Mouse (Mus musculus) lung, adult 2 months (tissue): ENCODE measurements around the gene Dlgap1.

Experiments used
- CTCF ChIP-seq: fragments of 200-500 bp; IDR thresholded peaks from 2 replicates; pipeline ENCODE4 v1.5.1; 2011; ENCODE audit warnings: mild to moderate bottlenecking, low read length, control low read depth; ENCODE audit not compliant: insufficient read depth
- POLR2A ChIP-seq: fragments of 200-500 bp; IDR thresholded peaks from 2 replicates; pipeline ENCODE4 v1.6.1; 2011; ENCODE audit warnings: low read depth, mild to moderate bottlenecking, control low read depth, low read length, borderline replicate concordance; ENCODE audit errors: extremely low read depth

DNA sequence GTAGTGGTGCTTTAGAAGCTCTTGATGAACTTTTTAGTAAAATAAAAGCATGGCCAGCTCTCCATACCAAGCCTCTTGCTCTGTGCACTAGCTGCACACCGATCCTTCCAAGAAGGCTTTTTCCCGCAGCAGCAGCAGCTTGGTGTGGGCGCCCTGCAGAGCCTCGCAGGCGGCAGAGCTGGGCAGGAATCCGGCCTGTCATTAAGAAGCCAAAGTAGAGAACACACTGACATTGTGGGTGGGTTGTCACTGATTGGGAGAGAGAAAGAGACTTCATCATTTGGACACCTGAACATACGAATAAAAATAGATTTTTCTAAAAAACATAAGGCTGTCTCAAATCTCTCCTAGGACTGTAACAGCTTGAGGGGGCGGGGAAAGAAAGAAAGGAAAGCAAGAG is 653.6 kb downstream of the Dlgap1 start:
- TF ChIP-seq CTCF (no peak), POLR2A (no peak)
